Mouse (Mus musculus) spleen, adult 2 months (tissue): ENCODE measurements at regions not wholly inside any gene's neighbourhood (a gene's known extent, or its start where the extent isn't known, plus 50 kb on each side); places are given as distances from the start of the nearest gene placed in this dataset.
A peak's percentile ranks its signal among the peaks of the same experiment; 100 is the strongest.

ENCODE experiments used
- DNase-seq, 2 experiments: peaks; one replicate each; pipeline versions ENCODE4 v3.0.0 to v3.0.0-alpha.2; 2012 to 2021; ENCODE audit warnings: low spot score in 2 of 2, low read depth in 1 of 2
- H3K27ac ChIP-seq: fragments of 200-500 bp; 2 replicates; pipeline ENCODE4 v1.5.1; 2012; ENCODE audit warnings: low read length, inconsistent platforms; ENCODE audit not compliant: insufficient read depth
- H3K27me3 ChIP-seq: fragments of 200-500 bp; 2 replicates; pipeline ENCODE4 v1.6.1; 2012; ENCODE audit warnings: mild to moderate bottlenecking, moderate library complexity, low read length, inconsistent platforms; ENCODE audit not compliant: control insufficient read depth, insufficient read depth
- H3K36me3 ChIP-seq: fragments of 200-500 bp; 2 replicates; pipeline ENCODE4 v1.6.1; 2012; ENCODE audit warnings: mild to moderate bottlenecking, low read length, inconsistent platforms; ENCODE audit not compliant: control insufficient read depth, insufficient read depth
- H3K4me1 ChIP-seq: fragments of 200-500 bp; 2 replicates; pipeline ENCODE4 v1.6.1; 2011; ENCODE audit warnings: inconsistent platforms; ENCODE audit not compliant: control insufficient read depth, insufficient read depth, insufficient read length
- H3K4me3 ChIP-seq: fragments of 200-500 bp; 2 replicates; pipeline ENCODE4 v1.5.1; 2011; ENCODE audit warnings: mild to moderate bottlenecking, inconsistent platforms; ENCODE audit not compliant: insufficient read depth, insufficient read length; ENCODE audit errors: extremely low read depth
- CTCF ChIP-seq: fragments of 200-500 bp; IDR thresholded peaks from 2 replicates; pipeline ENCODE4 v1.5.1; 2011; ENCODE audit warnings: mild to moderate bottlenecking, inconsistent platforms; ENCODE audit not compliant: insufficient read depth, insufficient read length, insufficient replicate concordance; ENCODE audit errors: extremely low read depth
- POLR2A ChIP-seq: fragments of 200-500 bp; IDR thresholded peaks from 2 replicates; pipeline ENCODE4 v1.6.1; 2011; ENCODE audit warnings: low read depth, low read length, inconsistent platforms
- WGBS: fragments of 180-500 bp; shearing (Covaris S2); methylation state at CpG from one replicate; pipeline ENCODE4 v1.1.7; 2018; 5-methylcytosine and 5-hydroxymethylcytosine counted together

DNA sequence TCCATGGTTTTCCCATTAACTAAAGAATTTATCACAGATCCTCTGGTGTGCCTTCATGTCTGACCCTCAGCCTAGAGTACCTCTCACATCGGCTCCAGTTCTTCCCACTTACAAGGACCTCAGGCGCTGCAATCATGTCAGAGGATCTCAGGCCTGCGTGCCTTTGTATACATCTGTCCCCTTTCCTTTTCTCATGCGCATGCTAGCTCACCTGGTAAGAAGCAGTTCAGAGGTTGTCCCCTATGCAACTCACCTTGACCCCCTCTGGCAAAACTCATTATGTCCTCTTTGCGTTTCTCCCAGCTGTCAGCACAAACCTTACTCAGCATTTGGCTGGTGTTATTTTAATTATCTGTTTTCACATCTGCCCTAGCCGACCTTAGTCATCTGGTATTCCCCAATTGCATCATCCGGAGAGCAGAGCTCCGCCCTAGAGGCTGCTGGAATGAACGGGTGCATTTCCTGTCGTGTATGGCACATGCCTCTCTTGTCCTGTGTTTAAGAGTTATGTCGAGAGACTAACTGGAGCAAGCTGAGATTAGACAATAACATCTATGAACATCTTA lies 73.3 kb upstream of the Serp2 start:
- no peak for TF ChIP-seq CTCF
- TF ChIP-seq POLR2A = no peak
- H3K4me3 ChIP-seq = no peak overlapping the region
- H3K27me3 ChIP-seq = no peaks in the 10 kb centered on the region
- no peaks in the 10 kb centered on the region for H3K36me3 ChIP-seq
- no peak for DNase-seq
- WGBS = 85% methylated on average over 11 of the region's 11 CpGs
- H3K27ac ChIP-seq = no peak overlapping the region
- no peaks in the 10 kb centered on the region for H3K4me1 ChIP-seq

DNA sequence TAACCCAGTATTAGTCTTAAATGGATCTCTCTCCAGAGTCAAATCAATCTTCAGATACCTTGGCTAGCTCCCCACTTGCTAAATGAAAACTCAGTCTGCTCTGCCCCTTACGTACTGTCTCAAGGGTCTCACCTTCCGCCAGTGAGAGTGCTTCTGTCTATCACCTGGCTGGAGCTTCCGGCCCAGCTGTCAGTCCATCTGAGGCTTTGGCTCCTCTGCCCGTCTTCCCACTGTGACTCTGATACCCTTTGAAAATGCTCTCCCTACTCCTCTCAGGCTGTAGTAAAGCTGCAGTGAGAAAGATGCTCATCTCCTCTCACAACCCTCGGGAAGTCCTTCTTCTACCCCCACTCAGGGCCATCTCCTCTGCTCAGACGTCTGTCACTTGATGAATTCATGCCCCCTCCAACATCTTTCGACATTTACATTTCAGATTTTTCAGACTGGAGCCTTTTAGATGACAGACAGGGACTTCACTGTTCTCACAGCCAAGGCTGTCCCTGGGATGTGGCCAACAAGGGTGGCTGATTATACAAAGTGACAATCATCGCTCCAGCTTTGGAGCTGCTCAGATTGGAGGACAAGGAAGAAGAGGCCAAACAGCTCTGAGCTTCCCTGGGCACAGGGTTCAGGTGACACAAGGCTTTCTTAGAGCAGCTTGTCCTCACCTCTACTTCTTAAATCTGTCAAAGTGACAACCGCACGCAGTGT lies 71.6 kb upstream of the Serp2 start:
- DNase-seq = no peak
- Histone ChIP-seq H3K36me3 (no peaks in the 10 kb centered on the region), H3K27ac (no peak overlapping the region), H3K27me3 (no peaks in the 10 kb centered on the region), H3K4me3 (no peak overlapping the region), H3K4me1 (peaks cover 3% of the 10 kb centered on the region; the same call in 1 of the 2 replicates)
- TF ChIP-seq POLR2A (no peak), CTCF (no peak)
- 94% methylated on average over 10 of the region's 10 CpGs for WGBS

DNA sequence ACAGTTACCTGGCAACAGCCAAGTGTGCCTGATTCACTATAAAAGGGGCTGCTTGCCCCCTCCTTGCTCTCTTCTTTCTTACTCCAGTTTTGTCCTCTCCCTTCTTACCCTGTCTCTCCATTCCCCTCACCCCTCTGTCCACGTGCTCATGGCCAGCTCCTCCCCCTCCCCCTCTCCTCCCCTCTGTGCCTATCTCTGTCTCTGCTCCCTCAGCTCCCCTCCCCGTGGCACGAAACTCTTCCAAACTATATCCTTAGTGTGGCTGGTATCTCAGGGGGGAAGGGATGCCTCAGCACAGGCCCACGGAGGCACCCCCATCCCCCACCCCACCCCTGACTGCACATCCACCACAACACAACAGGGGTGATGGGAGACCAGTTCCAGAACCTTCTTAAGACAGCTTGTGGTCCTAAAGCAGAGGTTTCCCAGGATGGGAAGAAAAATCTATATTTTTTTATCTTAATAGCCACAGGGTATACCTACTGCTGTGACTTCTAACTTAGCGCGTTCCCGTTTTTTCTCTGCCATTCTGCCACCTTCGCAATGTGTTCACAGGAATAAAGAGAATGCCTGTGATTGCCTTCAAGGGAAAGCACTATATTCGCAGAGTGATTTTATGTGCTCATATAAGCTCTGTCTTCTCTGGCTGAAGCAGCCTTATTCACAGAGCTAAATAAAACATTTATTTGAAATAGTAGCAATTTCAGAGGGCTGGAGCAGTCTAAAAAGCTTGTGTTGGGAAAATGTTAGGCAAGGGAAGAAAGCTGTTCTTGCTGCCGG lies 69.1 kb upstream of the Serp2 start:
- TF ChIP-seq CTCF (no peak), POLR2A (no peak)
- DNase-seq = no peak
- 85% methylated on average over 10 of the region's 10 CpGs for WGBS

DNA sequence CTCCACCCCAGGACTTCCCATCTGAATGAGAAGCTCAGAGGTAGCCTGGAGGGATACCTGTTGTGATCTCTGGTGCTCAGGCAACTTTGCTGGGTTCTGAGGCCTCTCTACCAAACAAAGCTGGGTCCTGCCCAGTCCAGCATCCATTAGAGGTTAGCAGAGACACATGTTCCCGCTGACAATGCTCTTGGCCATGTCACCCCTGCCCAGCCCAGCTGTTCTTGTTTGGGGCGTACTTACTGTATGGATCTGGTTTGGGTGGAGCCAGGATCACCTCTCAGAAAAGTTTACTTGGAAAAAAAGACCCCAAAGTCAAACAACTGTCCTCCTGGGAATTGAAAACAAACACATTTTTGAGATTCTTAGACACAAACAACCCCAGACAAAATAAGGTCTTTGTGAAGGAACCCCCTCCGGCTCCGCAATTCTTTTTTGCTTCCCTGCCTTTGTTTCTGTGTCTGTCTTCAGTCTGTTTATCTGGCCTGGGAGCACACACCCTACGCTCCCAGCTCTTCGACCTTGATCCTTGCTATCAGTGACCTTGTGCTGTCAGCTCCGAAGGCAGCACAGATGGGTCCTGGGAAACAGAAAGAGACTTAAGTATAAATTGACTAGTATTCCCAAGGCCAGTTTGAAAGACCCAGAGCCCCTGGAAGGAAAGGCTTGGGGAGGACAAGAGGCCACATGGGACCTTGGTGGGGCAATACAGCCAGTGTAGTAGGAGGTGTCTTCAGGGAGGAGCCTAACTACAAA lies 68.1 kb upstream of the Serp2 start:
- 92% methylated on average over 7 of the region's 7 CpGs for whole genome bisulfite sequencing
- Histone ChIP-seq H3K4me3 (no peak overlapping the region), H3K27ac (no peak overlapping the region), H3K36me3 (no peaks in the 10 kb centered on the region), H3K27me3 (no peaks in the 10 kb centered on the region), H3K4me1 (peaks cover 4% of the 10 kb centered on the region; the same call in 1 of the 2 replicates)
- DNase-seq = no peak
- TF ChIP-seq POLR2A = no peak
- no peak for TF ChIP-seq CTCF

More for the DNA sequence above, 69.1 kb upstream of the Serp2 start:
- Histone ChIP-seq H3K36me3 (no peaks in the 10 kb centered on the region), H3K27ac (no peak overlapping the region), H3K4me3 (no peak overlapping the region), H3K4me1 (peaks cover 4% of the 10 kb centered on the region; the same call in 1 of the 2 replicates), H3K27me3 (no peaks in the 10 kb centered on the region)

DNA sequence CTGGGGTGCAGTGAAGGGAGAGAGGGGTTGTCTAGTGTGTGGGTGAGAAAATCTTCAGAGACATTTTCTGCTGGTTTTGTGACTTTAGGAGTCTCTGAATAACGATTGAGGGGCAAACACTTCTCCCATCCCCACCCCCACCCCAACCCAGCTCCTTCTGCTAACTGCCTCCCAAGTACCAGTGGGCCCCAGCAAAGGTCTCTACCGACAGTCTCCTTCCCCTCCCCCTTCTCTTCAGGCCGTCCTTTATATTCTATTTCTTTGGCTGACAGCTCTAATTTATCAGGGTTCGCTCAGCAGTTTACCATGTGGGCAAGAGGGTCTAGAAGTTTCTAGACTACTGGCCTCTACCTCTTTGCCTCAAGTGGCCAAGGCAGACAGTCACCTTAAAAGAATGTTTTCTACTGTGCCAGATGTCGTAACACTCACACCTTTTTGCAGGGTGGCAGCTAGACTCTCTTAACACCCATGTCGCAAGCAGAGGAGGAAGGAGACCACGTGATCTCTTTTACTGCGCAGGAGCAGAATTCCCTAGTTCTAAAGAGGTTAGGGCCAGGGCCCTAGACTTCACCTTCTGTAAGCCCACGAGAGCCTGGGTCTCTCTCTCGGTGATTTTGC lies 66.8 kb upstream of the Serp2 start:
- no peak for DNase-seq
- H3K27me3 ChIP-seq = no peaks in the 10 kb centered on the region
- H3K4me1 ChIP-seq = peaks cover 4% of the 10 kb centered on the region; the same call in 1 of the 2 replicates
- no peaks in the 10 kb centered on the region for H3K36me3 ChIP-seq
- H3K27ac ChIP-seq = no peak overlapping the region
- WGBS = 26% methylated on average over 10 of the region's 10 CpGs
- TF ChIP-seq CTCF (no peak), POLR2A (no peak)
- peak overlapping the region; percentile 15; the same call in 1 of the 2 replicates for H3K4me3 ChIP-seq

DNA sequence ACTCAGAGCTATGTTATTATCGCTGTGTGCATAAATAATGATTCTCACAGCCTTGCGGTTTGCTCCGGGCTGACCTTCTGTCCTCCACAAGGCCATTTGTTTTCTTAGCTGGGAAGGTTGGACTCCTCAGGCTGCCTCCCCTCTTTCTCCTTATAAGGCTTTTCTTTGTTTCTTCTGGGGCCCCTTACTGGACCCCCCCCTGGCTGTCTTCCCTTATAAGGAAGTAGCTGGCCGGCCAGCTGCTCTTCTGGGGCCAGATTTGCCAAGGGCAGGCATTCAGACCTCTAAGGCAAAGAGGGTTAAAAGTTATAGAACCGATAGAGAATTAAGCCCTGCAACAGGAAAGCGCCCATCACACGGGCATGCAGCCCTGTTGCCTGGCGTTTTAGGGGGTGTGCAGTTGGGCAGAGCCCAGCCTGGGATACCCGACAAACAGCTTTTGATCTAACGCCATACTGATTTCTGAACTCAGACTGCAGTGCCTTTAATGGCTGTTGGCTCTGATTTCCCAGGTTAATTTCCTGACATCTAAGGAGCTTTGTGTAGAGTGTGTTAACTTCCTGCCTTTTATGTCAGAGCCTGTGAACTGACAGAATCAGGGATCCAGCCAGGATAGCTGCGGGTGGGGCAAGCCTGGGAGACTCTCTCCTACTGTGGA lies 66.1 kb upstream of the Serp2 start:
- H3K27ac ChIP-seq = no peak overlapping the region

More for the DNA sequence above, 66.1 kb upstream of the Serp2 start:
- 50% methylated on average over 11 of the region's 11 CpGs for WGBS
- no peak for DNase-seq
- Histone ChIP-seq H3K36me3 (no peaks in the 10 kb centered on the region), H3K4me1 (peaks cover 4% of the 10 kb centered on the region; the same call in 1 of the 2 replicates), H3K27me3 (no peaks in the 10 kb centered on the region), H3K4me3 (no peak overlapping the region)
- no peak for TF ChIP-seq POLR2A
- TF ChIP-seq CTCF = no peak
